Mouse (Mus musculus) thymus, postnatal 10 days (tissue): ENCODE measurements around the gene Fn3k.

Experiments
- DNase-seq, 2 experiments: peaks; one replicate each; pipeline ENCODE4 v3.0.0; 2021; ENCODE audit warnings: low spot score in 2 of 2

The Fn3k gene

GRCm38 (mm10) chr11:121451753-121452635, 17.3 kb downstream of the Fn3k start, which contains the start of gene Tbcd:
Gene Tbcd (plus strand): TSS chr11:121451949.
- peak; percentile 93 to 95 for DNase-seq

GRCm38 (mm10) chr11:121457874-121458273, 23.2 kb downstream of the Fn3k start:
- DNase-seq: no peak

- DNase-seq: no peak
Observed at GRCm38 (mm10) chr11:121467408-121467807, 32.7 kb downstream of the Fn3k start.

GRCm38 (mm10) chr11:121474831-121475230, 40.1 kb downstream of the Fn3k start:
- DNase-seq: no peak

- peak; percentile 51 to 81 for DNase-seq
Observed at GRCm38 (mm10) chr11:121475699-121476415, 41.1 kb downstream of the Fn3k start.

- DNase-seq: no peak
Observed at GRCm38 (mm10) chr11:121479476-121480203, 44.9 kb downstream of the Fn3k start.

- no peak for DNase-seq
Observed at GRCm38 (mm10) chr11:121481129-121481528, 46.4 kb downstream of the Fn3k start.

- peak in 1 of 2 experiments; percentile 12 for DNase-seq
Observed at GRCm38 (mm10) chr11:121485882-121486281, 51.2 kb downstream of the Fn3k start.

GRCm38 (mm10) chr11:121490651-121491050, 55.9 kb downstream of the Fn3k start:
- no peak for DNase-seq
